In the genomic region with DNA sequence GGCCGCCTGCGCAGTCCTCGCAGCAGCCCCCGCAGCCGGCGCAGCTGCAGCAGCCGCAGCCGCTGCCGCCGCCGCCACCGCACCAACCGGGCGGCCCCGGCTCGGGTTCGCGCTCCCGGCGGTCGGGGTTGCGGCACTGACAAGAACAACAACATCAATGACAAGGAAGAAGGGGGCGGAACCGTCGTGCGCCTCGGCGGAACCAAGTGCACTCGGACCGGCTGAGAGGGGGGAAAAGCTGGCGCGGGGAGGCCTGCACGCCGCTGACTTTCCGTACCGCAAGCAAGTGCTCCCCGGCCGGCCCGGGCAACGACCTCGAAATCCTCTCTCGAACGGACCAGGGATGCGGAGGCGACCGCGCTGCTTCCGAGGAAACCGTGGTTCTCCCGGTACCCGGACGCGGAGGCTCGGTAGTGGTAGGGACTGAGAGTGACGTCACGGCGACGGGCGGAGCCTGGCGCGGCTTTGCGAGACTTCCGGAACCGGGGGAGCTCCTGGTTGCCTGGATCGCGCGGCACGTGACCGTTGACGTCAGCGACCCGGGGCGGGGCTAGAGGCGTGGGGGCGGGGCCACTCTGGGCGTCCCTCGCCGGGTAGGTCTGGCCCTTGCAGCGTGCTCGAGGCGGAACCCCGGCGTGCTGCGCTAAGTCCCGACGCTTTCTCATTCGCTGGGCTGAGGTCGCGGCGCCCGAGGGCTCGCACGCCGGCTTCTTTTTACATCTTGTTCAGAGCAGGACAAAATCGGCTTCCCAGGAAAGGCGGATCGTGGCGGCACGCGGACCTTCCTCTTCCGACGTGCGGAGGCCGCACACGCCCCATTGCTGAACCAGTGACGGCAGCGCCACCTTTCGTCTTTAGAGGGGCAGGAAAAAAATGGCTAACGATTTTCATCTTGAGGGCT, we compare ENCODE assay signal across 8 mouse cellular contexts. TPM values are rescaled to one million over a fixed set of nuclear protein-coding genes. Genes with fewer than 3 reads are reported as not detected.
DNase-seq lines count a peak whose midpoint lies in the region; ATAC-seq and TF ChIP-seq lines count a peak whose summit lies in the region.

Gene Fbxo33 (minus strand): TSS at position 401 of the 901 bp plus-strand sequence.

- no peaks in the 10 kb centered on the region for H3K9me3 ChIP-seq in hindbrain, postnatal 0 days (ENCODE audit: low read length)

- H3K4me2 ChIP-seq in hindbrain, postnatal 0 days (ENCODE audit: low read depth, low read length): peak within 1 kb of the TSS; percentile 76

- DNase-seq in ZHBTc4 (ENCODE audit: low read depth, low spot score): peak; percentile 98
- peak; percentile 98 for DNase-seq in gastrocnemius, adult 2 months
- peak; percentile 99 for DNase-seq in hindbrain, postnatal 0 days (ENCODE audit: low spot score)
- peak; percentile 95 to 96 for DNase-seq in left cerebral cortex, adult 2 months (ENCODE audit: extremely low spot score in 1 of 2, low spot score in 2 of 2)
- peak; percentile 95 to 96 for DNase-seq in right cerebral cortex, adult 2 months (ENCODE audit: low spot score in 2 of 2)
- peak; percentile 97 for DNase-seq in urinary bladder, postnatal 14 days (ENCODE audit: low spot score)

- intact Hi-C loops in gastrocnemius, adult 2 months (cut with DNase I): loop anchor here (2.0 to 5.0 kb wide), 2 partner anchors 153 to 207 kb away; partner anchors contain the start of genes Gemin2, Pnn and Sec23a
- intact Hi-C loops in left cerebral cortex, adult 2 months (cut with DNase I): loop anchor here (2.0 kb wide), 2 partner anchors 89 to 153 kb away; partner anchors contain the start of gene Pnn

- H3K9ac ChIP-seq in hindbrain, postnatal 0 days (replicated peaks; ENCODE audit: low read length): peak within 1 kb of the TSS; percentile 91

- peak; percentile 78 for ATAC-seq in common myeloid progenitor, adult 5-6 weeks (replicated peaks; ENCODE audit: low read depth, poor library complexity, severe bottlenecking)
- peak; percentile 97 for ATAC-seq in hindbrain, postnatal 0 days
- ATAC-seq in megakaryocyte, adult 5-6 weeks (ENCODE audit: poor library complexity, severe bottlenecking): peak; percentile 77

- no peaks in the 10 kb centered on the region for H3K27me3 ChIP-seq in hindbrain, postnatal 0 days (ENCODE audit: insufficient read depth, low read length)

- no peaks in the 10 kb centered on the region for H3K36me3 ChIP-seq in hindbrain, postnatal 0 days (ENCODE audit: insufficient read depth, low read length)

- peak; percentile 60 for TF ChIP-seq CTCF in gastrocnemius, adult 2 months (IDR thresholded peaks at IDR 0.05)
- peak; percentile 82 for TF ChIP-seq CTCF in hindbrain, postnatal 0 days (IDR thresholded peaks at IDR 0.05; ENCODE audit: low read depth)
- peak; percentile 55 for TF ChIP-seq CTCF in left cerebral cortex, adult 2 months (IDR thresholded peaks at IDR 0.05)

- peaks cover 8% of the 10 kb centered on the region; the same call in 1 of the 2 replicates for H3K4me1 ChIP-seq in hindbrain, postnatal 0 days (ENCODE audit: insufficient read depth, low read length)

- peak within 1 kb of the TSS; percentile 97 for H3K27ac ChIP-seq in gastrocnemius, adult 2 months
- peak within 1 kb of the TSS; percentile 95 for H3K27ac ChIP-seq in hindbrain, postnatal 0 days
- H3K27ac ChIP-seq in left cerebral cortex, adult 2 months: peak within 1 kb of the TSS; percentile 98

- under 1% methylated on average over 109 of the region's 109 CpGs for WGBS in hindbrain, postnatal 0 days

- peak within 1 kb of the TSS; percentile 97 for H3K4me3 ChIP-seq in gastrocnemius, adult 2 months
- peak within 1 kb of the TSS; percentile 82 for H3K4me3 ChIP-seq in hindbrain, postnatal 0 days (ENCODE audit: low read length)
- peak within 1 kb of the TSS; percentile 87 for H3K4me3 ChIP-seq in left cerebral cortex, adult 2 months

RNA-seq across cellular contexts. Expression of gene Fbxo33, which starts in this region (rescaled TPM):
- 37.4 and 46.3 TPM in 2 replicates for total RNA-seq in common myeloid progenitor, adult 5-6 weeks (2017)
- 1 to 10 TPM; 2.4 to 3.4 TPM for total RNA-seq in gastrocnemius, adult 2 months (2021)
- total RNA-seq in hindbrain, postnatal 0 days (2014; rRNA removed): 10.9 and 11.9 TPM in 2 replicates
- 7.7 and 8.5 TPM in 2 replicates for polyA plus RNA-seq in hindbrain, postnatal 0 days (2015; fragmentation: Nextera tagmentation; extraction: Ambion mirVana)
- 10 to 100 TPM; 64.8 to 71.4 TPM for total RNA-seq in left cerebral cortex, adult 2 months (2021)
- 39.6 and 54.6 TPM in 2 replicates for total RNA-seq in megakaryocyte, adult 5-6 weeks (2015)
- 32.0 and 35.7 TPM in 2 replicates for total RNA-seq in megakaryocyte, adult 5-6 weeks (2017)

Comparison
In these comparisons a context has a peak if more than half of its experiments do, and no peak if none do; other contexts are left out.
1. Peak in every context shown above with its lines: DNase-seq, ATAC-seq, H3K4me3 ChIP-seq and H3K27ac ChIP-seq.